Mouse (Mus musculus): ENCODE results near the gene Fam118b. TPM values are rescaled to one million over a fixed set of nuclear protein-coding genes. Genes with fewer than 3 reads are reported as not detected.

Fam118b gene
- total RNA-seq, 2 experiments from 2014 or later = 15.0 to 15.9 TPM

DNA sequence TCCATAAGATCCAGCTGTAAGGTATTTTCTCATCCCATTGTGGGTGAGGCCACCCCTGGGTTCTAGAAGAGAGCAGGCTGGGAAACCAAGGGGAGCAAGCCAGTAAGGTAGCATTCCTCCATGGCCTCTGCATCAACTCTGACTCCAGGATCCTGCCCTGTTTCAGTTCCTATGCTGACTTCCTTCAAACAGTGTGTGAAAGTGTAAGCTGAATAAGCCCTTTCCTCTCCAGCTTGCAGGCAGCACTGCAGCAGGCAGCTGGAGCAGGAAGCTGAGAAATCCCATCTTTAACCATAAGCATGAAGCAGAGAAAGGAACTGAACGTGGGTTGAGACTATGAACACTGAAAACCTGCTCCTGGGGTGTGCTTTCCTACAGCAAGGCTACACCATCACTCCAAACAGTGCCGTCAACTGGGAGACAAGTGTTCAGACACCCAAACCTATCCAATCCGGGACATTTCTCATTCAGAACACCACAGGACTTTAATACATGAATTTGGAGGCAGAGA, 10.3 kb upstream of the Fam118b start:
- intact Hi-C loops (cut with DNase I) = no loop called here
- no peak for DNase-seq (ENCODE audit: low spot score)

DNA sequence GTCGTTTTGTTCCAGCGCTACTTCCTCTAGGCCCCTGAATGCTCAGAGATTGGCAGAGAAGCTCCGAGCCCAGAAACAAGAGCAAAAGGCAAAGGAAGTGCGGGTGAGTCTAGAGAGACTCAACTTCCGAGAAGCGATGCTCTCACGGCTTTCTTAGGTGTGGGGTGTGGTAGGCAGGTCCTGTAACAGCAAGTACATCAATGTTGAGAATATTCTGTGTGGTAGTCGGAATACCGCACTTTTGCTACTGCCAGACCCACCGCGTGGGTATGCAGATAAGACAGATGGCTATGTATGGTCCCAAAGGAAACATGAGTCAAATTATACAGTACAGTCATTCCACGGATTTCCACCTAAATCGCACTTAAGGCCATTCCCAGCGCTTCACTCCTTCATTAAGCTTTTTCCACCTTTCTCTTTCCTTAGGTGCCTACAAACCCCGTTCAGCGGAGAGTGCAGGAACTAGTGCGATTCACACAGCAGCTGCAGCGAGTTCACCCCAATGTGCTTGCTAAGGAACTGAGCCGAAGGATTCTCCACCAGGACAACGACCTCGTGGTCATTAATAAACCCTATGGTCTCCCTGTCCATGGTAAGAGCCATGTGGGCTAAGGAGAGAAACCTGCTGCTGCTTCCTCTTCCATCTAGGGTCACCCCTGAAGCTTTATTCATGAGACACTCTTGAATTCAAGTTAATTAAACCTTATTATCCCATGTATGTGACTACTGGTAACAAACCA, 541 bp upstream of the Fam118b start:
- no peak for DNase-seq (ENCODE audit: low spot score)
- intact Hi-C loops (cut with DNase I) = loop anchor here (2.0 to 5.0 kb wide), 2 partner anchors 55 to 154 kb away; partner anchors contain the start of gene Cdon

DNA sequence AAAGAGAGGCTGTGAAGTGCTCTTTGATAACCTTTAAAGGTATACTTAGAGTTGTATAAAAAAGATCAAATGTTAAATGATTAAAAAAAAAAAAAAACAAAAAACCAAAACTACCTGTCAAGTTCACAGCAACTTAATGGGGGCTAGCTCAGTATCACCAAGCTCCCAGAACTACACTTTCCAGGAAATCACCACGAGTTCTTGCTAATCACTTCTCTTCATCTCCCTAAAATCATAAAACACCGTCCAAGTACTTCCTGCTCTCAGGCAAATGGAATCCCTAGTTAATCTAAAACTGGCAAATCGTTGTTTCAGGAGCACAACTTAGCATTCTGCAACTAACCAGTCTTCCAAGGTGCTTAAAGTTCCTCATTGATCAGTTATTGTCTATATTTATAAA, 3.1 kb downstream of the Fam118b start:
- intact Hi-C loops (cut with DNase I) = no loop called here
- DNase-seq (ENCODE audit: low spot score) = no peak

DNA sequence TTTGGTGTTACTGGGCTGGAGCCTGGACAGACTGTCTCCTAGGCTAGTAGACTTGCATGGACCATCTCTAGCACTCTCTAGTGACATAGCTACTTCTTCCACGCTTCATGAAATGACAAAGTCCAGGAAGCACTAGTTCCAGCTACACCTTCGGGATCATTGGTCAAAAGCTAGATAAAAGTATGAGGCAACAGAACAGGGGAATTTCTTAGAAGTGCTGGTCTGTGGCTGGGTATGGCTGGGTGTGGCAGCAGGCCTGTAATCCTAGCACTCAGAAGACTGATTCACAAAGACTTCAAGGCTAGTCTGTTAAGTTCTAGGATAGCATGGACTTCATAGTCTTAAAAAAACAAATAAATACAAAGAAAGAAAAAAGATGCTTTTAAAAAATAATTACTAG, 4.2 kb downstream of the Fam118b start:
- DNase-seq (ENCODE audit: low spot score) = no peak
- intact Hi-C loops (cut with DNase I) = no loop called here

DNA sequence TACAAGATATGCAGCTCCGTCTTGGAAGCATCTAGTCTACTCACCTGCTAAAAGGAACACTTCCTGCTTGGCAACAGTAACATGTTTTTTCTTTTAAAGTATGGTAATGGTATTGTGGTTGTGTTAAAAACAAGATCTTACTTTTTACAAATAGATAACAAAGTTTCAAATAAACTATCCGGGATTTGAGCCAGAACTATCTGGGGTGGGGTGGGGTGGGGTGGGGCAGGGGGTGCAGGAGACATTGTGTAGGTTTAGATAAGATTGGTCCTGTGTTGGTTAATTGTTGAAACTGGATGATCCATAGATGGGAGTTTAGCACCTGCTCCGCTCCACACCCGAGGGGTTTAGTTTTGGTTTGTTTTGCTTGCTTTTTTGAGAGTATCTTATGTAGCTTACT, 5.2 kb downstream of the Fam118b start:
- intact Hi-C loops (cut with DNase I) = no loop called here
- DNase-seq (ENCODE audit: low spot score) = no peak

DNA sequence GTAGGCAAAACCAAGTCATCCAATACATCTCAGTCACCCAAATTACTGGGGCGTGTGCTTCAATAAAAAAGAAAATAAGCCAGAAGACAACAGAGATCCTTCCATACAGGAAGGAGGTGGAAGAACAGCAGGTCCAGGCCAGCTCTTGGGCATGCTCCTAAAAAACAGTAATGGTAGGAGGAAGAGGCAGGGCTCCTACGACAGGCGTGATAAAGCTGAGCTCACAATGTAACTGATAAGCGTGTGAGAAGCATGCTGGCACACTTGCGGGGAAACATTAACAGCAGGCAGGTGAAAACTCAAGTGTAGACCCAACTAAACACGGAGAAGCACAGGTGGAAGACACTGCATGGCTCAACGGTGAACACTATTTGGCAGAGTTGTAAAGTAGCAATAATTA, 10.2 kb downstream of the Fam118b start:
- intact Hi-C loops (cut with DNase I) = no loop called here

DNA sequence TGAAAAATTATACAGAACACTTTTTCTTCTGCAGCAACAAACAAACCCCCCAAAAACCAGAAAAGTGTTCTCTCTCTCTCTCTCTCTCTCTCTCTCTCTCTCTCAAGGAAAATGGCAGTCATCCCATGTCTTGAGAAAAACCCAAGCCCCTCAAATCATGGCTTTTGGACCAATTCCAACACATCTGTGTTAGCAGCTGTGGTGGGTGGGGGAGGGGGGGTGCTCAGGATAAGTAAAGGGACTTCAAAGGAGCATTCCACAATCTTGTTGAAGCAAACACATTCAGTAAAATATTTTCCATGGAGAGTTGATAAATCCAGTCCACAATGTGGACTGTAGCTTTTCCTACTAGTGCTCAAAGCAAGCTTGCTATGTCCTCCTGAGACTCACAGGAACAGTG, 18.1 kb downstream of the Fam118b start:
- intact Hi-C loops (cut with DNase I) = no loop called here

More for the DNA sequence above, 10.2 kb downstream of the Fam118b start:
- DNase-seq (ENCODE audit: low spot score) = no peak

DNA sequence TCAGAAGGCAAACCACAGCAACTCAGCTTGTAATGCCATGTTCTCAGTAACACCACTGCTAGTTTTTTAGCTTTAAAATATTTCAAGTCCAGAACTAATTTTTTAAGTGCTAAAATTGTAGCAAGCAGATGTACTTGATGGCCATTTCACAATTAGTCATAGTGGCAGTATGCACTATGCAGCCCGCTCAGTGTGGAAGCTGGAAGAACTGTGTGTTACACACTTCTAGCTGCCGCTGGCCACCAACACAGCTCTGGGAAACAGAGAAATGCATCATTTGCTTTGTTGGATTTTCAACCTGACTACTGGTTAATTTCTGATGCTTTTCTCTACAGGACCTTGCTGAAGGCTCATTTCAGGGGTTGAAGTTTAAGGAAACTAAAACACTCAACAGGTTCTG, 20.2 kb downstream of the Fam118b start:
- intact Hi-C loops (cut with DNase I) = no loop called here
- no peak for DNase-seq (ENCODE audit: low spot score)

More for the DNA sequence above, 18.1 kb downstream of the Fam118b start:
- no peak for DNase-seq (ENCODE audit: low spot score)

DNA sequence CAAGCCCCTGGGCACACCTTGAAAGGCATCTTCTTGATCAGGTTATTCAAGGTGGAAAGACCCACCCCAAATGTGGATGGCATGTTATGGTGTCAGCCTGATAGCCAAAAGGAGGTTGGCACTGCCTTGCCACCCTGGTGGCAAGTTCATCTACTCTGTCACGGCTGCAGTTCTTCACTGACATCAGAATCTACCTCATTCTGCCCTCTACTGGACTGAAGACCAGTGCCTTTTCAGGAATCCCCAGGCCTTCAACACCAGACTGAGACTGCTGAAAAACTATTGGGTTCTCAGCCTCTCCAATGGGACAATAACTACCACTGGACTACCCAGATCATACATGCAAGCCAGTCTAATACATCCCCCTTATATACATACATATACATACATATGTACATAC, 27.9 kb downstream of the Fam118b start:
- intact Hi-C loops (cut with DNase I) = no loop called here
- no peak for DNase-seq (ENCODE audit: low spot score)

DNA sequence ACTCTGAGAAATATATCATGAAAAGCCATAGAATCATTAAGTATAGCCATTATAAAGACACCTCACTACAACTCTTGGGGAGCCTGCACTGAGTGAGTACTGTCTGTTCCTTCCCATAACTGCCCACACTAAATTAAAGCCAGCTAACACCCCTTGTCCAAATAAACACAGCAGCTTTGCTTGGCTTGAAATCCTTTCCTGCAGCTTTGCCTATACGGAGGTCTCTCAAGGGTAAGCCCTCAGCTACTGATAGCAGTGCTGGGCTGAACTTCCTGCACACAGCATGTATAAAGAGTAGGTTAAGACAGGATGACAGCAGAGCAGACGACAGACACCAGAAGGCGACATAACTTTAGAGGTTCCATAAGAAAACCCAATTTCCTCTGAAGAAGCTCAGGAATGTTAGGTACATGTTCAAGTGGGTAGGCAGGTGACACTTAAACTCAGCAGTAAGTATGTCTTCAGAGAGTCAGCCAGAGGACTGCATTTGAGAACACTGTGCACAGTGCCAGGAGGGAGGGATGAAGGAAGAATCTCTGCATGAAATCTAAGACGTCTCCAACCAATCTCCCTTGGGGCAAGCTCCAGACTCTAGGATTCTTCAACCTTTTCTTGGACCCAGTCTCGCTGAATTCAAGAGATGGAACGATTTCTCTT, 28.6 kb downstream of the Fam118b start:
- DNase-seq (ENCODE audit: low spot score) = no peak
- intact Hi-C loops (cut with DNase I) = no loop called here

DNA sequence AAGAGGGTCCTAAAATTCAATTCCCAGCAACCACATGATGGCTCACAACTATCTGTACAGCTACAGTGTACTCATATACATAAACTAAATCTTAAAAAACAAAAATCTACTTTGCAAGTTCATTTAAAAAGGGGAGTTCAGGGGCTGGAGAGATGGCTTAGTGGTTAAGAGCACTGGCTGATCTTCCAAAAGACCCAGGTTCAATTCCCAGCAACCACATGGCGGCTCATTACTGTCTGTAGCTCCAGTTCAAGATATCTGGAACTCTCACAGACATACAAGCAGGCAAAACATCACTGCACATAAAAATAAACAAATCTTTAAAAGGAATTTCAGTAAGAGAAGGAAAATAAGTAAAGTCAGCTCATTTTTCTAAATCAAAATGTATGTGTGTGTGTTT, 29.2 kb downstream of the Fam118b start:
- intact Hi-C loops (cut with DNase I) = no loop called here
- no peak for DNase-seq (ENCODE audit: low spot score)

DNA sequence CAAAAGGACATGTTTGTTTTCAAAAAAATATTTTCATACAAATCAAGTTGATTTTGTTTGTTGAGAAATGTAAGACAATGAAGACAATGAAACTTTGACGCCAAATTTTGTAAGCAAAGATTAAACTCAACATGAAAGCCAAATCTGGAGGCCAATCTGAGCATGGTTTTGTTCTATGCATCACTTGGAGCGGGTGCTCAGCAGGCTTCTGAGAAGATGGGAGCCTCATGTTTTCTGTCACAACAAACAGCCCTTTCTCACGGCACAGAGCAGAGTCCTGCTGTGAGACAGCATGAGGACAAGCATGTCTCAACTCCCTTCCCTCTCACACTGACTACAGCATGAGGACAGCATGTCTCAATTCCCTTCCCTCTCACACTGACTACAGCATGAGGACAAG, 31.6 kb downstream of the Fam118b start:
- intact Hi-C loops (cut with DNase I) = no loop called here
- DNase-seq (ENCODE audit: low spot score) = no peak

DNA sequence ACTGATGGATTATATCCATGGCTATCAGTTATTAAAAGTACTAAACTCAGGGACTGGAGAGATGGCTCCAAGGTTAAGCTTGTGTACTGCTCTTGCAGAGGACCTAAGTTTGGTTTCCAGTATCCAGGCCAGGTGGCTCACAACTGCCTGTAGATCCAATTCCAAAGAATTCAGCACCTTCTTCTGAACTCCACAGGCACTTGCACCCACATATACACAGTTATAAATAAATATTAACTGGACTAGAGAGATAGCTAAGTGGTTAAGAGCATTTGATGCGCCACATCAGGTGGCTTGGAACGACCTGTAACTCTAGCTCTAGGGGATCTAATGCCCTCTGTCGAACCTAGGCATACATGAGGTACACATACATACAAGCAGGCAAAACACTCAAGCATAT, 38.9 kb downstream of the Fam118b start:
- no peak for DNase-seq (ENCODE audit: low spot score)
- intact Hi-C loops (cut with DNase I) = no loop called here

DNA sequence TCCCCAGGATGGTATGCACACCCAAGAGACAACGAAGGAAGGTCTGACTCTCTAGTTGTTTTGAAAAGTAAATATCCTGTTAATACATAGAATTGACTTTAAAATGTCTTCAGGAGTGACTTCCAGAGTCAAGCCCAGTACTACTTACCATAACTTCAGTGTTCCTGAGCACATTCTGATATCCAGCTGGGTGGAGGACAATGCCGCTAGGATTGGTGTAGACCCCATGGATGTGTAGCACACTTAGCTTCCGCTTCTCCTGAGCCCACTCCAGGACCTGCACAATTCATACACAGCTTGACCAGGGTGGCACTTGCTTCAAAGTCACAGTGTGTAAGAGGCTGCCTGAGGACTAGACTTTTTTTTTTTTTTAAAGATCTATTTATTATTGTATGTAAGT, 44.1 kb downstream of the Fam118b start:
- intact Hi-C loops (cut with DNase I) = no loop called here
- no peak for DNase-seq (ENCODE audit: low spot score)

DNA sequence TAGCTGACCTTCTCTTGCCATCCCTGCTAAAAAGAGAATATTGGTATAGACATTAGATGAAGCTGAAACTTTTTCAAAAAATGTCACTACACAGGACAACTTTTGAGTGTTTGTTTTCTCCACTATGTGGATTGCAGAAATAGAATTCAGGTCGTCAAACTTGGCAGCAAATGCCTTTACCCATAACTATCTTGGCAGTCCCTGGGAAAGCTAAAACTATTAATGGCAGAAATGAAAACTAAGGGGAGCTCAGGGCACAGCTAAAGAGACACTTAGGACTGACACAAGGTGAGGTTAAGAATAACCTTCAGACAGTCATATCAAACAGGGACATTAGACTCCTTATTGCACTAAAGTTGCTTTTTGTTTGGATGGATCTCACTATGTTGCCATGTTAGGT, 49.6 kb downstream of the Fam118b start:
- intact Hi-C loops (cut with DNase I) = no loop called here
- no peak for DNase-seq (ENCODE audit: low spot score)

DNA sequence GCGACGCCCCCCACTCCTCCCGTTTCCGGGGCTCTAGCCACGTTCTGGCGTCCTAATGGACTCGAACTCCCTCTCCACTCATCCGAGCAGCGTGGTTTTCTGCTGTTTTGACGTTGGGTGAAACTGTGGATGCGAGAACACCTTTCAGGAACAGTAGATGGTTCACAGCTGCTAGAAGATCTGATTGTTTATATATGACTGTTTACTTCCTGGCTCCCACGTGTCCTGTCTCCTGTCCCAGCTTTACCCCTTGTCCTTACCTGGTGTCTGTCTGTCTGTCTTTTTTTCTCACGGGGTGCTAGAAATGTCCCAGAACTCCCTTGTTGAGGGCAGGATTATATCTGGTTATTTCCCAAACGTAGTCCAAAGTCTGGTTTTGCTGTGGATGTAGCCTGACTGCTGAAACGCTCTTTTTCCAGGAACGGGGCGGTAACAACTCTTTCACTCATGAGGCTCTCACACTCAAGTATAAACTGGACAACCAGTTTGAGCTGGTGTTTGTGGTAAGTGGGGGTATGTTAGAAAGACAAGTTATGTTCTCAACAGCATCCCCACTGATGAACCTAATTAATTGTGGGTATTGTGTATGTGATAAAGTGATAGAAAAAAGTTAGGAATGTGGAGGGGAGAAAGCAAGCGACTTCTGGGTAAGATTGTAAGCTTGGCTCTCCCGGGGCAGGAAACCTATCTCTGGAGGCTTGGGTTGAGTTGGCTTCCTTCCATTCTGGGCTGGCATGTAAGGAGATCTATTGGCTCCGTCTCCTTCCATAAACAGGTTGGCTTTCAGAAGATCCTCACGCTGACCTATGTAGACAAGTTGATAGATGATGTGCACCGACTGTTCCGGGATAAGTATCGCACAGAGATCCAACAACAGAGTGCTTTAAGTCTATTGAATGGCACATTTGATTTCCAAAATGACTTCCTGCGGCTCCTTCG, 55.8 kb downstream of the Fam118b start:
- intact Hi-C loops (cut with DNase I) = loop anchor here (2.0 to 5.0 kb wide), 2 partner anchors 35 to 55 kb away; partner anchors contain the start of genes Dcps, Fam118b and Rpusd4
- no peak for DNase-seq (ENCODE audit: low spot score)

DNA sequence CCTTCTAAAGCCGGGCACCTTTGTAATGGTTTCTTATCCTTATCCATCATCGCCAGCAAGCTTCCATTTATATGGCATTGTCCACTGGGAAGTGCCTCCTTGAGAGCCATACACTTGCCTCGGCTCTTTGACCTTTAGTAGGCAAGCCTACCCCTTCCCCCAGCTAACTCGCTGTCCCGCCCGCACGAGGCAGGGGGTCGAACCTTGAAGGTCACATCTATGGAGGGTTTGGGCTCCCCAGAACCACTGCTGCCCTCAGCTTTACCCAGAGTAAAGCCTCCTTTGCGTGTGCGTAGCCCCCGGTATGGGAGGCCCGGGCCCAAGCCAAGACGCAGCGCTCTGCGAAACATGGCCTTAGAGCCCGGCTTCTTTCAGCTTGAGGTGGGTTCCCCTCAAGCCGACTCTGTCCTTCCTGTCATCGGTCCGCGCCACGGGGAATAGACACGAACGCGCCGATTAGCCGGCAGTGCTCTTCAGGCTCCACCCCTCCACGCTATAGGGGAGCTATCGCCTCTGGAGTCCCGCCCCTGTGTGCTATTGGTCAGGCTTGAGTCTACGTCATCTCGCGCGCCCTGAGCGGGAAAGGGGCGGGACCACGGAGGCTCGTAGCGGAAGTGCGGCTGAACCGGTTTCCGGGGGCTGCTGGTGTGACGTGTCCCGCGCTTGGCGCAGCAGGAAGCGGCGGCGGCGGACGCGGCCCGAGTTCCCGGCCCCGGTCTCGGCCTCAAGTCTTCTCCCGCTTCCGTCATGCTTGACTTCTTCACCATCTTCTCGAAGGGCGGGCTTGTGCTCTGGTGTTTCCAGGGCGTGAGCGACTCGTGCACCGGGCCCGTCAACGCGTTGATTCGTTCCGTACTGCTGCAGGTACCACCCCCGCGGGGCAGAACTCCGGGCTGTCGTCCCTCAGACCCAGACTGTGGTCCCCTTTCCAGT, 56.8 kb downstream of the Fam118b start, which contains the start of gene Foxred1:
TSS of gene Foxred1 (minus strand) at position 514 of the 933 bp plus-strand sequence.
- peak; percentile 99 for DNase-seq (ENCODE audit: low spot score)
- intact Hi-C loops (cut with DNase I) = loop anchor here (5.0 kb wide), 1 partner anchor 34 kb away; the partner anchor contains the start of gene Dcps

DNA sequence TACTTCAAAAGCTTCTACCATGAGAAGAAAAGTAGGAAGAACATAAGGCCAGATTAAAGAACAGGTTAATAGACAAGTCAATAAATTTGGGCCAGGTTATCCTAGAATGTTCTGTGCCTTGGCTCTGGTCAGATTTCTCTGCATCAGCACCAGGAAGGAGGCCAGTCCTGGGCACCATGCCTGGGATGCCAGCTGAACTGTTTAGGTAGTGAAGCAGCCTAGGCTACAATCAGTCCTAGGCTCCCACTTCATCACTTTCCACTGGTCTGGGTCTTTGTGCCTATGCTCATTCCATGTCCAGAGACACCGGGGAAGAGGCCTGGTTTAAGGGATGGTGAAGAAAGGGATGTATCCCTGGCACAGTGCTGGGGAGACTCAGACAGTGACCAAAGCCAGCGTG, 63.2 kb downstream of the Fam118b start:
- intact Hi-C loops (cut with DNase I) = loop anchor here (10.0 kb wide), 1 partner anchor 340 kb away; no protein-coding TSS in a partner anchor
- DNase-seq (ENCODE audit: low spot score) = no peak

DNA sequence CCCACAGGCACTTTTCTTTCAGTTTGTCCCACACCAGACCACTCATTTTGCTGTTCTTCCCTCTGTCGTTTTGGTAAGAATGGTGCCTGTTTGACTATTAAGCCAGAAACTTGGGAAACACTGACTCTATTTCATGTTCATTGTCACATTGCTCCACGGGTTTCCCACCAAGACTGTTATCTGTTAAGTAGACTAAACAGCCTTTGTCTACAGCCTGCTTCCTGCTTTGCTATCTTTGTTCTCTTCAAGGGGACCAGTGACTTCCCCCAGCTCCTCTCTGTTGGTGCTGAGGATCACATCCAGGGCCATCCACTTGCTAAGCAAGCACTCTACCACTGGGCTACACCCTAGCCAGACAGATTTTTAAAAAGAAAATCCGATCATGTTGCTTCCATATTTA, 64.1 kb downstream of the Fam118b start:
- no peak for DNase-seq (ENCODE audit: low spot score)
- intact Hi-C loops (cut with DNase I) = loop anchor here (10.0 kb wide), 1 partner anchor 341 kb away; no protein-coding TSS in a partner anchor
